Mouse (Mus musculus): Measurements from ENCODE around the gene Eomes. TPM values are rescaled to one million over a fixed set of nuclear protein-coding genes. Genes with fewer than 3 reads are reported as not detected.

Eomes gene
- polyA plus RNA-seq, 1 experiment, result 0.09 TPM

- peak overlapping the region; percentile 99; the same call in 1 of the 2 replicates for H3K4me3 ChIP-seq (ENCODE audit: control insufficient read depth, low read depth, low read length)
- peaks cover 16% of the 10 kb centered on the region for H3K4me1 ChIP-seq (ENCODE audit: control insufficient read depth, insufficient read depth, low read length)
- H3K27ac ChIP-seq (ENCODE audit: control insufficient read depth, insufficient read depth, low read depth, low read length), result no peak overlapping the region
- TF ChIP-seq POLR2A (IDR thresholded peaks at IDR 0.05; ENCODE audit: control insufficient read depth, low read depth, low read length) (no peak), CTCF (IDR thresholded peaks at IDR 0.05; ENCODE audit: control insufficient read depth, insufficient read depth, insufficient replicate concordance, low read depth, low read length) (no peak)
- no peaks in the 10 kb centered on the region for H3K27me3 ChIP-seq (ENCODE audit: control insufficient read depth, insufficient read depth, low read length)
- H3K36me3 ChIP-seq (ENCODE audit: control insufficient read depth, insufficient read depth, low read length), result no peaks in the 10 kb centered on the region; the same call in 1 of the 2 replicates
Observed at GRCm38 (mm10) chr9:118507552-118507951, 29.5 kb downstream of the Eomes start.

GRCm38 (mm10) chr9:118508601-118509000 is 30.6 kb downstream of the Eomes start:
- Histone ChIP-seq H3K27me3 (ENCODE audit: control insufficient read depth, insufficient read depth, low read length) (no peaks in the 10 kb centered on the region), H3K4me1 (ENCODE audit: control insufficient read depth, insufficient read depth, low read length) (peaks cover 16% of the 10 kb centered on the region), H3K27ac (ENCODE audit: control insufficient read depth, insufficient read depth, low read depth, low read length) (no peak overlapping the region), H3K4me3 (ENCODE audit: control insufficient read depth, low read depth, low read length) (no peak overlapping the region), H3K36me3 (ENCODE audit: control insufficient read depth, insufficient read depth, low read length) (no peaks in the 10 kb centered on the region; the same call in 1 of the 2 replicates)
- TF ChIP-seq CTCF (IDR thresholded peaks at IDR 0.05; ENCODE audit: control insufficient read depth, insufficient read depth, insufficient replicate concordance, low read depth, low read length) (no peak), POLR2A (IDR thresholded peaks at IDR 0.05; ENCODE audit: control insufficient read depth, low read depth, low read length) (no peak)

- peaks cover 2% of the 10 kb centered on the region for H3K36me3 ChIP-seq (ENCODE audit: control insufficient read depth, insufficient read depth, low read length)
- TF ChIP-seq CTCF (IDR thresholded peaks at IDR 0.05; ENCODE audit: control insufficient read depth, insufficient read depth, insufficient replicate concordance, low read depth, low read length) (no peak), POLR2A (IDR thresholded peaks at IDR 0.05; ENCODE audit: control insufficient read depth, low read depth, low read length) (no peak)
- H3K27me3 ChIP-seq (ENCODE audit: control insufficient read depth, insufficient read depth, low read length), result no peaks in the 10 kb centered on the region
- H3K27ac ChIP-seq (ENCODE audit: control insufficient read depth, insufficient read depth, low read depth, low read length), result no peak overlapping the region
- no peak overlapping the region for H3K4me3 ChIP-seq (ENCODE audit: control insufficient read depth, low read depth, low read length)
- peaks cover 12% of the 10 kb centered on the region for H3K4me1 ChIP-seq (ENCODE audit: control insufficient read depth, insufficient read depth, low read length)
Observed at GRCm38 (mm10) chr9:118510941-118511690, 33.1 kb downstream of the Eomes start.

- peaks cover 2% of the 10 kb centered on the region for H3K36me3 ChIP-seq (ENCODE audit: control insufficient read depth, insufficient read depth, low read length)
- H3K27ac ChIP-seq (ENCODE audit: control insufficient read depth, insufficient read depth, low read depth, low read length), result no peak overlapping the region
- no peaks in the 10 kb centered on the region for H3K27me3 ChIP-seq (ENCODE audit: control insufficient read depth, insufficient read depth, low read length)
- peaks cover 6% of the 10 kb centered on the region for H3K4me1 ChIP-seq (ENCODE audit: control insufficient read depth, insufficient read depth, low read length)
- no peak overlapping the region for H3K4me3 ChIP-seq (ENCODE audit: control insufficient read depth, low read depth, low read length)
- TF ChIP-seq CTCF (IDR thresholded peaks at IDR 0.05; ENCODE audit: control insufficient read depth, insufficient read depth, insufficient replicate concordance, low read depth, low read length) (no peak), POLR2A (IDR thresholded peaks at IDR 0.05; ENCODE audit: control insufficient read depth, low read depth, low read length) (no peak)
Observed at GRCm38 (mm10) chr9:118512681-118513233, 34.7 kb downstream of the Eomes start.

- Histone ChIP-seq H3K36me3 (ENCODE audit: control insufficient read depth, insufficient read depth, low read length) (peaks cover 2% of the 10 kb centered on the region), H3K27me3 (ENCODE audit: control insufficient read depth, insufficient read depth, low read length) (no peaks in the 10 kb centered on the region), H3K27ac (ENCODE audit: control insufficient read depth, insufficient read depth, low read depth, low read length) (no peak overlapping the region), H3K4me1 (ENCODE audit: control insufficient read depth, insufficient read depth, low read length) (peaks cover 8% of the 10 kb centered on the region), H3K4me3 (ENCODE audit: control insufficient read depth, low read depth, low read length) (no peak overlapping the region)
- TF ChIP-seq POLR2A (IDR thresholded peaks at IDR 0.05; ENCODE audit: control insufficient read depth, low read depth, low read length) (no peak), CTCF (IDR thresholded peaks at IDR 0.05; ENCODE audit: control insufficient read depth, insufficient read depth, insufficient replicate concordance, low read depth, low read length) (no peak)
Observed at GRCm38 (mm10) chr9:118515476-118515875, 37.5 kb downstream of the Eomes start.

GRCm38 (mm10) chr9:118516162-118516561 is 38.1 kb downstream of the Eomes start:
- Histone ChIP-seq H3K4me1 (ENCODE audit: control insufficient read depth, insufficient read depth, low read length) (peaks cover 8% of the 10 kb centered on the region), H3K4me3 (ENCODE audit: control insufficient read depth, low read depth, low read length) (no peak overlapping the region), H3K36me3 (ENCODE audit: control insufficient read depth, insufficient read depth, low read length) (peaks cover 2% of the 10 kb centered on the region), H3K27ac (ENCODE audit: control insufficient read depth, insufficient read depth, low read depth, low read length) (no peak overlapping the region), H3K27me3 (ENCODE audit: control insufficient read depth, insufficient read depth, low read length) (no peaks in the 10 kb centered on the region)
- TF ChIP-seq POLR2A (IDR thresholded peaks at IDR 0.05; ENCODE audit: control insufficient read depth, low read depth, low read length), result no peak
- no peak for TF ChIP-seq CTCF (IDR thresholded peaks at IDR 0.05; ENCODE audit: control insufficient read depth, insufficient read depth, insufficient replicate concordance, low read depth, low read length)

- TF ChIP-seq CTCF (IDR thresholded peaks at IDR 0.05; ENCODE audit: control insufficient read depth, insufficient read depth, insufficient replicate concordance, low read depth, low read length) (no peak), POLR2A (IDR thresholded peaks at IDR 0.05; ENCODE audit: control insufficient read depth, low read depth, low read length) (no peak)
- H3K27me3 ChIP-seq (ENCODE audit: control insufficient read depth, insufficient read depth, low read length), result no peaks in the 10 kb centered on the region
- H3K27ac ChIP-seq (ENCODE audit: control insufficient read depth, insufficient read depth, low read depth, low read length), result no peak overlapping the region
- no peak overlapping the region for H3K4me3 ChIP-seq (ENCODE audit: control insufficient read depth, low read depth, low read length)
- H3K4me1 ChIP-seq (ENCODE audit: control insufficient read depth, insufficient read depth, low read length), result peaks cover 4% of the 10 kb centered on the region; the same call in 1 of the 2 replicates
- peaks cover 2% of the 10 kb centered on the region for H3K36me3 ChIP-seq (ENCODE audit: control insufficient read depth, insufficient read depth, low read length)
Observed at GRCm38 (mm10) chr9:118517619-118518018, 39.6 kb downstream of the Eomes start.
